Mouse (Mus musculus): ENCODE results near the gene Dars.
"Not testable (repeated sequence)": the region's sequence is repeated elsewhere in the genome, so short reads cannot be mapped to it uniquely, and the experiment has no call there.

Gene Dars

DNA sequence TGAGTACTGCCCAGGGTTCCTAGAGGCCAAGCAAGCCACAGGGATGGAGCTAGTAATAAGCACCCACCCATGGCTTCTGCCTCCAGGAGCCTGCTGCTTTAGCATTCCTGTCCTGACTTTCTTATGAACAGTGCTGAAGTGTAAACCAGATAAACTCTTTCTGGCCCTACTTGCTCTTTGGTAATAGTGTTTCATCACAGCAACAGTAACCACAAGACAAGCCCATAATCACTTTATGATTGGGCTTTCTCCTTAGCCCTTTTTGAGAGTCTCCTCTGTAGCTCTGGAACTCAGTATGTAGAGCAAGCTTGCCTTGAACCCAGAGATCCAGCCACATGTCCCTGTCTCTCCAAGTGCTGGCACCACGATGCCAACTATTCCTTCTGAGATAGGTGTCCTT, 86.9 kb downstream of the Dars start:
- DNase-seq: no peak

DNA sequence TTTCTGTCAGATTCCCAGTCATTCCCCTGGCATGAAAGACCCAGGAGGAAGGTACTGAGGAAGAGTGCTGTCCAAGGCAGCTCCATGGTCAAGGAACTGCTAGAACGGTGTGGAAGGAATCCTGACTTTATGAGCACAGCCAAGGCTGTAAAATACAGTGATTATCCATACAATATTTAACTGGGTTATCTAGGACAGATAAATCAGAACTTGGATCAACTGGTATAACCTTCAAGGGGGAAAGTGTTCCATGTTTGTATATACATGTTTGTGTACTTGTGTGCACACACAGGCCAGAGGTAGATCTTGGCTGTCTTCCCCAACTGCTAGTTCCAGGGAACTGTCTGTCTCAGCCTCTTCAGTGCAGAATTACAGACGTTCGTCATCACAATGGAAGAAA, 89.0 kb downstream of the Dars start, which contains the start of gene Lct:
Lct (minus strand) TSS at position 101 of the 400 bp plus-strand sequence.
- no peak for DNase-seq

DNA sequence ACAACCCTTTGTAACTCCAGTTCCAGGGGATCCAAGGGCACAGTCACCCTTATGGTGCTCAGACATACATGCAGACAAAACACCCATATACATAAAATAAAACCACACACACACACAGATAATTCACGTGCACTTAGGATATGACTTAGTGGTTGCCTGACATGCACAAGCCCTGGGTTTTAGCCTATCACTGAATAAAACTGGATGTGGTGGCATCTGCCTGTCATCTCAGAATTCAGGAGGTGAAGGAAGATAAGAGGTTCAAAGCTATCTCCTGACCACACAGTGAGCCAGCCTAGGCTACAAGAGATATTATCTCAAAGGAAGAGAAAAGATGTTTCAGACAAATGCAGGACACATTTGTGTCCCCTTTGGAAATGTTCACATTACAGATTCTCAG, 90.0 kb downstream of the Dars start:
- no peak for DNase-seq

DNA sequence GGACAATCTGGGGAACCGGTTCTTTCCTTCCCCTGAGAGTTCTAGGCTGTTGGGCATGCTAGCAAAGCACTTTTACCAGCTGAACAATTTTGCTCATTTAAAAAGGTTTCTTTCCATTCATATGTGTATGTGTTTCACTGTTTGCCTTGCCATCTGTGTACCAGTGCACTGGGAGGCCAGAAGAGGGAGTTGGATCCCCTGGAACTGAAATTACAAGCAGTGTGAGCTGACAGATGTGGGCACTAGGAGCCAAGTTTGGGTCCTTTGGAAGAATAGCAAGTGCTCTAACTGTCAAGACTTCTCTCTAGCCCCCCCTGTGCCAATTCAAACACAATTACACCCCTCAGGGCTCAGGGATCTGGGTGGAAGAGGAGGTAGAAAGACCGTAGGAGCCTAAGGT, 92.4 kb downstream of the Dars start:
- no peak for DNase-seq

DNA sequence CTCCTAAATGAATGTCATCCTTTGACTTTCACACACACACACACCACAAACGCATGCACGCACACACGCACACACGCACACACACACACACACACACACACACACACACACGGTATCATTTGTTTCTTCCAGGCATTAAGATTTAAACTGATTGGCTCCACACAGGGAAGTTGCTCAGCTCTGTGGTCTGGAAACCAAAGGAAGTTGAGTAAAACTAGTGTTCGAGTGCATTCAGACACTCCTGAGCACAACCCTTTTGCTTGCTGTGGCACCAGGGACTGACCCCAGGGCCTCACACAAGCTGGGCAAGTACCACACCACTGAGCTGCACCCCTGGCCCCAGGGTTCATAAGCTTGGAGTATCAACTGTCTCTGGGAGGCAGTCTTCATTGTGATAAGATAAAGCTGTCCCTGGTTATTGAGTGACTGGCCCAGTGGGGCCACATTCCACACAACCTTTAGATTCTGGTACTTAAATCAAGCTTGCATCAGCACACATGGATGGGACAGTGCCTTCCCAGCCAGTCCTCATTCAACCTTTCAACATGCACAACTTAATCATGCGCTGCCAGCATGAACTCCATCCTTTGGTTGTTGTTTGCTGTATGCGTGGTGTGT, 94.0 kb downstream of the Dars start:
- DNase-seq: no peak

- not testable (repeated sequence) for DNase-seq
These were observed 97.9 kb downstream of the Dars start for GRCm38 (mm10) chr1:128319266-128319665.

- no peak for DNase-seq
These were observed 102.5 kb downstream of the Dars start for GRCm38 (mm10) chr1:128314665-128315064.
